In genomic region chr10:18055696-18056390, GRCm38 (mm10) we compare ENCODE assay signal across 8 mouse cellular contexts. TPM values are rescaled to one million over a fixed set of nuclear protein-coding genes. Genes with fewer than 3 reads are reported as not detected.
DNase-seq lines count a peak whose midpoint lies in the region; ATAC-seq and TF ChIP-seq lines count a peak whose summit lies in the region.

Reps1 (plus strand) TSS chr10:18055861.

- 2% methylated on average over 53 of the region's 90 CpGs for WGBS in hindbrain, postnatal 0 days
- WGBS in liver, embryonic 13.5 days (ENCODE audit: insufficient replicate concordance) = 1% methylated on average over 72 of the region's 90 CpGs

- H3K9me3 ChIP-seq in hindbrain, postnatal 0 days (ENCODE audit: low read length) = no peaks in the 10 kb centered on the region
- H3K9me3 ChIP-seq in liver, embryonic 13.5 days (replicated peaks) = no peaks in the 10 kb centered on the region

- no peaks in the 10 kb centered on the region for H3K36me3 ChIP-seq in hindbrain, postnatal 0 days (ENCODE audit: insufficient read depth, low read length)
- H3K36me3 ChIP-seq in liver, embryonic 13.5 days = no peaks in the 10 kb centered on the region

- intact Hi-C loops in gastrocnemius, adult 2 months (cut with DNase I) = loop anchor here (1.0 to 10.0 kb wide), 3 partner anchors 46 to 321 kb away; no protein-coding TSS in a partner anchor

- peak; percentile 44 for DNase-seq in CD4-positive, CD25-positive, alpha-beta regulatory T cell, adult 2 months (ENCODE audit: low read depth, low spot score)
- peak; percentile 26 for DNase-seq in ES-CJ7 (ENCODE audit: low read depth, low spot score)
- DNase-seq in cerebellum, postnatal 36 days = peak; percentile 45 to 46
- peak; percentile 54 for DNase-seq in gastrocnemius, adult 2 months
- DNase-seq in hindbrain, postnatal 0 days (ENCODE audit: low spot score) = peak; percentile 64
- peak; percentile 18 for DNase-seq in liver, embryonic 13.5 days
- no peak for DNase-seq in T-cell, adult 2 months (ENCODE audit: low spot score)

- TF ChIP-seq CTCF in gastrocnemius, adult 2 months (IDR thresholded peaks at IDR 0.05) = no peak
- TF ChIP-seq CTCF in hindbrain, postnatal 0 days (IDR thresholded peaks at IDR 0.05; ENCODE audit: low read depth) = no peak

- peak within 1 kb of the TSS; percentile 60 for H3K4me2 ChIP-seq in hindbrain, postnatal 0 days (ENCODE audit: low read depth, low read length)
- peak within 1 kb of the TSS; percentile 94 for H3K4me2 ChIP-seq in liver, embryonic 13.5 days

- H3K27ac ChIP-seq in gastrocnemius, adult 2 months = peak within 1 kb of the TSS; percentile 93
- peak within 1 kb of the TSS; percentile 93 for H3K27ac ChIP-seq in hindbrain, postnatal 0 days
- H3K27ac ChIP-seq in liver, embryonic 13.5 days = peak within 1 kb of the TSS; percentile 59

- peak within 1 kb of the TSS; percentile 97 for H3K4me3 ChIP-seq in gastrocnemius, adult 2 months
- H3K4me3 ChIP-seq in hindbrain, postnatal 0 days (ENCODE audit: low read length) = peak within 1 kb of the TSS; percentile 100
- H3K4me3 ChIP-seq in liver, embryonic 13.5 days (replicated peaks) = peak within 1 kb of the TSS; percentile 88

- H3K4me1 ChIP-seq in hindbrain, postnatal 0 days (ENCODE audit: insufficient read depth, low read length) = peaks cover 12% of the 10 kb centered on the region
- H3K4me1 ChIP-seq in liver, embryonic 13.5 days (replicated peaks) = peaks cover 42% of the 10 kb centered on the region

- peak within 1 kb of the TSS; percentile 98 for H3K9ac ChIP-seq in hindbrain, postnatal 0 days (replicated peaks; ENCODE audit: low read length)
- peak within 1 kb of the TSS; percentile 93 for H3K9ac ChIP-seq in liver, embryonic 13.5 days

- ATAC-seq in hindbrain, postnatal 0 days = peak; percentile 76
- ATAC-seq in liver, embryonic 13.5 days (ENCODE audit: low read depth) = peak; percentile 80
- no peak for ATAC-seq in neutrophil, adult 5-6 weeks (ENCODE audit: extremely low read depth, insufficient number of reproducible peaks, low FRiP score, poor library complexity, severe bottlenecking)

- no peaks in the 10 kb centered on the region for H3K27me3 ChIP-seq in hindbrain, postnatal 0 days (ENCODE audit: insufficient read depth, low read length)
- no peaks in the 10 kb centered on the region for H3K27me3 ChIP-seq in liver, embryonic 13.5 days

RNA-seq across cellular contexts. Expression of gene Reps1, which starts in this region (rescaled TPM):
- total RNA-seq in gastrocnemius, adult 2 months (2021) = 10 to 100 TPM; 22.8 to 25.3 TPM
- total RNA-seq in hindbrain, postnatal 0 days (2014; rRNA removed) = 64.9 and 69.5 TPM in 2 replicates
- 20.6 and 21.1 TPM in 2 replicates for polyA plus RNA-seq in hindbrain, postnatal 0 days (2015; fragmentation: Nextera tagmentation; extraction: Ambion mirVana)
- 3.6 and 3.8 TPM in 2 replicates for polyA plus RNA-seq in liver, embryonic 13.5 days (2015; fragmentation: Nextera tagmentation; extraction: Ambion mirVana)
- 47.9 and 49.1 TPM in 2 replicates for total RNA-seq in neutrophil, adult 5-6 weeks (2017)
